Mouse (Mus musculus) C2C12 (cell line): ENCODE results near the gene Mpp3.
A peak's percentile ranks its signal among the peaks of the same experiment; 100 is the strongest.

Experiments
- CEBPB ChIP-seq: IDR thresholded peaks from one replicate; pipeline ENCODE4 v1.6.1; 2011; ENCODE audit warnings: low read depth, mild to moderate bottlenecking, control low read depth, moderate library complexity
- CTCF ChIP-seq: IDR thresholded peaks from one replicate; pipeline ENCODE4 v1.5.1; 2011; ENCODE audit not compliant: control insufficient read depth, insufficient read depth, insufficient read length
- FOSL1 ChIP-seq: IDR thresholded peaks from one replicate; pipeline ENCODE4 v1.8.0; 2011; ENCODE audit warnings: mild to moderate bottlenecking, low read length; ENCODE audit not compliant: poor library complexity, insufficient read depth, severe bottlenecking
- MAX ChIP-seq: IDR thresholded peaks from one replicate; pipeline ENCODE4 v1.6.1; 2011; ENCODE audit warnings: mild to moderate bottlenecking, control low read depth
- USF1 ChIP-seq: IDR thresholded peaks from one replicate; pipeline ENCODE4 v1.6.1; 2011; ENCODE audit warnings: low read depth, mild to moderate bottlenecking, control low read depth, moderate library complexity

DNA sequence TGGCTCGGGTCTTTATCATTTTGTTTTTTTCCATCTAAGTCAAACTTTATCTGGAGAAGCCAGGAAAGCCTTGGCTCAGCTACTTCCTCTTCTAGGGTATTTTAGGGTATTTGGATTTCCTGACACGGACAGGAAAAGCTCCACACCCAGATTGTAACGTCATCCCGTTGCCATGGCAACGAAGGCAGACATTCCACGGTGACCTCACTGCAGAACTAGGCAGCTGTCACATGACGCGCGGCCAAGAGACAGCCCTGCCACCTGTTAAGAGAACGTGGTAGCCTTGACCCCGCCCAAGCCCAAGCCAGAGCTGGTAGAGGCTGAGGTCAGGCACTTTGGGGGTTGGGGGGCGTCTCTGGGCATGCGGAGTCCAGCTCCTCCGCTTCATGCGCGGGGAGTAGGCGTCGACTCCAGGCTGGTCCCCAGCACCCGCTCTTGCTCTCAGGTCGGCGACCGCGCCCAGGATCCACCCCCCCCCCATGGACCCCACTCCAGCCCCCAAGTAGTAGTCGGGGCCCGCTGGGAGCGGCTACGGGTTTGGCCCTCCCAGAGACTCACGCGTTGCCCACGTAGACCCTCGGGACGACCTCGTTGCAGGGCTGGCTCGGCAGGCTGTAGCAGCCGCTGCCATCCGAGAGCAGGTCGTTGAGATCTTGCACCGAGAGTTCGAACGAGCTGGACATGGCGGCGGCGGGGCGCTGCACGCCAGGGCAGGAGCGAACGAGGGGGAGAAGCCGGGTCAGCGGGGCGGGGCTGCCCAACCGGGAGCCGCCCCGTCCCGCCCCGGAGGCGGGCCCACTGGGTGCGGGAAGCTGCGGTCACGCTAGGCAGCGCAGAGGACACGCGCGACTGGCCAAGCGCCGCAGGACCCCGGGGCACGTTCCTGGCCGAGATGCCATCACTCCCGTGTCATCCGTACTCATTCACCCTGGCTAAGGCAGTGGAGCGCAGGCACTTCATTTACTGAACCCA lies 43.9 kb downstream of the Mpp3 start, which contains the start of gene Cfap97d1:
- TF ChIP-seq CTCF (no peak), USF1 (peak; percentile 97), MAX (peak; percentile 75), CEBPB (no peak), FOSL1 (no peak)
